Mouse (Mus musculus) heart, adult 18-20 months (tissue): ENCODE data around the gene Map3k5. TPM values are rescaled to one million over a fixed set of nuclear protein-coding genes. Genes with fewer than 3 reads are reported as not detected.
A peak's percentile ranks its signal among the peaks of the same experiment; 100 is the strongest.

Source experiments
- DNase-seq, 2 experiments: peaks; one replicate each; pipeline ENCODE4 v3.0.0; 2021 to 2022; ENCODE audit warnings: mixed read lengths in 1 of 2
- total RNA-seq, 2 experiments: library from RNA; stranded (reverse); gene quantifications; 2 replicates each; pipeline ENCODE4 v1.2.3; 2021

Map3k5 gene
- total RNA-seq, 2 experiments from 2014 or later = 34.1 to 40.7 TPM

DNA sequence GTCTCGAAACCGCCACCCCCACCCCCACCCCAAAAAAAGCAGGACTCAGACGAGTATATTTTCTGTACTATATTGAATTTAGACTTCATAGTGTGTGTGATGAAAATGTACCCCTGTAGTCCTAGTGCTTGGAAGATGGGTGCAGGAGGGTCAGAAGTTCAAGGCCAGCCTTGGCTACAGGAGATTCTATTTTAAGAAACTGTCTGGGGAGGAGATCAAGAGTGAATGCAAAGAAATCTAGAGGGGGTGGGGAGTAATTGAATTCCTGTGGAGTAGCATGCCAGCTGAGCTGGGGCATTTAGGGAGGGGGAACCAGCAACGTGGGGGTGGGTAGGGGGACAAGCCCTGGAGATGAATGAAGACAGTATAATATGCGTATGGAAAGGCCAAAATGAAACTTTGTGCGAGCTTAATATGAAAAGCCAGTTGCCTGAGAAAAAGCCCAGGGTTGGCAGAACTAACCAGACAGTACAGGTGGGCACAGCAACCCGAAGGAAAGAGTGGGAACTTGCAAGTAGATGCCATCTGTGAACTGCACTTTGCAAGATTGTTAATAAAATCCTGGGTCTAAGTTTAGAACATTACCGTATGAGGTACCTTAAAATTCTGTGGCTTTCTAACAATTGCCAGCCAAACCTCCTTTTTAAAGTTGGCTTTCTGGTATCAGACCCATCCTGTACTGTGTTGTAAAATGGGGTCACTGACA, 222.9 kb downstream of the Map3k5 start:
- no peak for DNase-seq

DNA sequence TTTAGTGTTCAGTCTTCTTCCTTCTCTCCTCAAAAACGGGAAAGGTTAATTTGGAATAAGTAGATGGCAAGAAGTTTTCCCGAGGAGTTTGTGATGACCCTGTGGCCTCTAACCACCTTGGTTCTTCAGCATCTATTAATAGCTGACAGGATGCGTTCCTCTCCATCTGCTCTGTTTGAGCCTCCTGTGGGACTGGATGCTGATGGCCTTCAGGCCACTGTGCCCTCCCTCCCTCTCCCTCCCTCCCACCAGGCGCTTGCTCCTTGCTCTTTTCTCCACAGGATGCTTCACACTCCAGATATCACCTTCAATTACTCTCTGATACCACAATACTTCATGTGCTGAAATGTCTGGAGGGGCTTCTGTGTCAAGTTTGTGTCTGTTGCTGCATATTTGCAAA, 224.5 kb downstream of the Map3k5 start:
- no peak for DNase-seq

DNA sequence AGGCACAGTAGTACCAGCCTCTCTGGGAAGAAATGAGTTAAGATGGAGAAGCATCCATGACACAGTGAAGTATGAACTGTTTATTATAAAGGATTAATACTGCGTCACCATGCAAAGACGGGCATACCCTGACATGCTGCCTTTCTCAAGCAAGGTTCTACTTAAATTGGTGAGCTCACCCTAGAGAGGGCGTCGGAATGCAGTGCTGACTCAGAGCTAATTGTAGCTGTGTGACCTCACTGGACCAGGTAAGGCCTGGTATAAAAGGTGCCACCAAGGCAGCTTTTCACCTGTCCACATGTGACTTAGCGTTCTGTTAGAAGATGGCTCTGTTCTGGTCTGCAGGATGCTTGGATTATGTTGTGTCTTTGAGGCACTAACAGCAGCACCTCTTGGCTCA, 225.0 kb downstream of the Map3k5 start:
- DNase-seq = no peak

DNA sequence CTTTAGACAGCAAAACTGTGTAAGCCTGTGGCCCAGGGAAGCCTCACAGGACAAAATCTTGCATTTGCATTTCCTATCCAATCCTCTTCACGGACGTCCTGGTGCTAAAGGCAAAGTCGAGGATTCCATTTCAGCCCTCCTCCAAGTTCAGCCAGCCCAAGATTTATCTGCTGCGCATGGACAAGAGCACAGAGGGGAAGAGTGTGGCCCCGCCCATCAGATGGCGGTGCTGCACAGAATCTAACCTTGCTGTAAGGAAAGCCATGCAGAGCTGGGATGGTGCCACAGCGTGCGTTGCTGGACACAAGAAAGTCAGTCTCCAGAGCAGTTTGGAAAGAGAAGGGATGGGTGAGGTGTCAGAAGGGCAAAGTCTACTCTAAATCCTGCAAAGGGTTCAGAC, 226.6 kb downstream of the Map3k5 start:
- no peak for DNase-seq

DNA sequence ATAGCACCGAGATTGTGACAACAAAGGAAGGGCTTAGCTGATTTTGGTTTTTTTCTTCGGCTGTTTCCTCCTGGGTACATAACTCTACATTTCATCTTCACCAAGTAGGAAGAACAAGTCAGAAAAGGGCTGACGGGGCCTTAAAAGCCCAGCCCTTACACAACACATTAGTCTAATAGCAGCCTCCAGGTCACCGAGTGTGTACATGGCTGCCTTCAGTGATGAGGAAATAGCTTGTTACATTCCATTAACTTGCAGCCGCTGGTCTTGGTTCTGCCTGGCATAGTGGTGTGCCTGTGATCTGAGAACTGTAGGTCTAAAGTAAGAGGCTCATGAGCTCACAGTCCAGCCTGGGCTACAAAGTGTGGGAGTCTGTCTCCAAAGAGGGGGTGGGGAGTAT, 230.5 kb downstream of the Map3k5 start:
- no peak for DNase-seq

DNA sequence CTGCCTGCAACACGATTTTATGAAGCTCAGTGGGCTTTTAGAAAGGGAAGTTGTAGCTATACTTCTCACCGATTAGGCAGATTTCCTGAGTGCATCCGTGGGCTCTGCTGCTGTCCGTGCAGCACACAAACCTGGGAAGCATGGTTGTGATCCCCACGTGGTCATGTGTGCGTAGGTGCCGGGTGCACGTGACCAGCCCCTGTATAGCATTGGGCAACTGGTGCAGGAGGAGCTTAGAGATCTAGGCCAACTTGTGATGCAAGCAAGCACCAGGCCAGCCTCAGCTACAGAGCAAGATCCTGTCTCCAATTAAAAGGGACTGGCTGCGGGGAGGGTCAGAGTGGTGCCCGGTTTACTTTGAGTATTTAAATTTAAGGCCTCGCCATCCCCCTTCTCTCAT, 232.5 kb downstream of the Map3k5 start:
- DNase-seq = no peak

DNA sequence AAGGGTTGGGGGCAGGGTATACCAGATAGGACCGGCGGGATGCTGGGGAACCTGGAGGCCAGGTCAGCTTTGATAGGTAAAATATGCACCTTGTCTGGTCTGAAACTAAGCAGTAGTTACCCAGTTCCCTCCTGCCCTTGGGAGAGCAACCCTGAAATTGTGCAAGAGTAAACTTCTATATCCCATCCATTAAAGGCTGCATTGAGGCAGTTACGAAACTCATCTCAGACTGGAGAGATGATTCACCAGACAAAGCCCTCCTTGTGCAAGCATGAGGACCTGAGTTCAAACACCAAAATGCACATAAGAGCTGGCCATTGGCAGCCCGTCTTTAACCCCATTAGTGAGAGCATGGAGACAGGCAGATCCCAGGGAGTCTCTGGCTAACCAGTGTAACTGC, 233.2 kb downstream of the Map3k5 start:
- DNase-seq = no peak

DNA sequence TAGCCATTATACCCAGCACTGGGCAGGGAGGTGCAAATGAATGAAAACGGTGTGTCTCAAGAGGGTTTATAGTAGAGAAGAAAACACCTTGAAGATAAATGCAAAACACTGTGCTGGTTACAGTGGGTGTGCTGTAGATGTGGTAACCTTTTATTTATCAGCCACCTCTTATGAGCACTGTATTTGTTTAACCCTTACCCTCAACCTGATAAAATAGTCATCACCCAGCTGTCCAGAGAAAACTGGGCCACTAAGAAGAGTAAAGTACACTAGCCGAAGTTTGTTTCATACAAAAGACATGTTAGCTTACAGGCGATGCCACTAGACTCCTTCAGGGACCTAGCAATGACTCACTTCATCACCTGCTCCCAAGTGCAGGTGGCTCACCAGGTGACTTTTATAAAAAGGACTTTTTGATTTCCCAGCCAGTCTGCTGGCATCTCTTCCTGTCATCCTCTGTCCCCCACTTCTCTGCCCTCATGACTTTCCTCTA, 235.0 kb downstream of the Map3k5 start:
- DNase-seq = no peak

DNA sequence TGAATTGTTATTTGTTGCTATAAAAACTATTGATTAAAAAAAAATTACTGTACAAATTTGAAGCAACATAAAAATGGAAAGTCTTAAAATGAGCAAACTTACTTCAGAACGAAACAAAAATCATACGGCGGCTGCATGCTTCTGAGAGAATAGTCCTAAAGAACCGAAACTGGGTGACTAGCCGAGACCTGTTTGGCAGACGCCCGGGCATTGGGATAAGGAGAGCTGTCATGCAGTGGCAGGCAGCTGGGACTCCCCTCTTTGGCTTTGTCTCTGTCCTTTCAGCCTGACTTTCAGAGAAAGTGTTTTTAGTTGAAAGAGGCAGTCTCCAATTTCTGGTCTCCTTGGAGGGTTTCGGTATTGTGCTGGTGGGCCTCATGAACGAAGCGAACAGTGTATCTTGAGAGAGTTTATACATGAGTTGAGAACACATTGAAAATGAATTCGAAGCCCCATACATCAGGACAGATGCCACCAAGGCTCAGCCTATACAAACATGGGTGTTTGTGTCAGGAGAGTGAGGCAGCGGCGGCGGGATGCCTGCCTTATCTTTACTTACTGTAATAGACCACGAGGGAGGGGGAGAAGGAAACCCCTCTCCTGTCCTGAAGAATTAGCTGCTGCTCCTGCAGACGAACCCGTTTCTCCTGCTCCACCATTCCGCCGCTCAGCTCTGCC, 235.8 kb downstream of the Map3k5 start:
- peak in 1 of 2 experiments; percentile 29 for DNase-seq

DNA sequence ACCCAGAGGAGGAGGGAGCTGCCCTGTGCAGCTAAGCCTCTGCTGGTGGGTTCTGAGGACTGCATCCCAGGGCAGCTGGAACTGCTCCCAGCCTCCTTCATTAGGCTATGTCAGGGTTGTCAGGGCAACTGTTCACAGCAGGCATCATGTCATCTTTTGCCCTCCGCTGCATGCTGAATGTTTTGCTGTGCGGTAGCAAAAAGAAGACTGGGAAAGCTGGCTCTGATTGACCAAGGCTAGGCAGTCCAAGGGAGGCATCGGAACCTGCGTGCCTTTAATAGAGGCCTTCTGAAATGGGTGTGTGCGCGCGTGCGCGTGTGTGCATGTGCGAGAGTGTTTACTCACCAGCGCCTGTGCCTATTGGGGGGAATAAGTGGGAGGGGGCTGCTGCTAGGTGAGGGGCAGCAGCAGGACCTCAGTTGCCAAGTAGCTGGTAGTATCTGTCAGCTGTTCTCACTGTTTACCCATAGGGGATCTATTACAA, 236.4 kb downstream of the Map3k5 start:
- peak; percentile 56 to 61 for DNase-seq

DNA sequence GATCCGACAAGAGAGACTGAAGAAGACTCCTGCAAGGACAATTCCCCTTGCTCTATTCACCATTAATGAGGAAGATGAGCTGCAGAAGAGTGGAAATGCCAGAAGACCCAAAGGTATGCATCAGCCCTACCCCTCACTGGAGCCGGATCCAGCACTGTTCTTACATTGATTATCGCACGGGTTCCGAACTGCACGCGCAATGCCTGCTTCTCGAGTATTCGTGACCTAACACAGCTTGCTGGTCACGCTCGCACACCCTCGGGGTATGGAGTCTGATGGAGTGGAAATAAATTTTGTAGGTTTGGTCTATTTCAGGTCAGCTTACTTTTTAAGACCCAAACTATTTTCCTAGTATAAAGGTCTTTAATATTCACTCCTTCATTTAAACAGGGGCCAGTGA, 236.9 kb downstream of the Map3k5 start:
- no peak for DNase-seq

DNA sequence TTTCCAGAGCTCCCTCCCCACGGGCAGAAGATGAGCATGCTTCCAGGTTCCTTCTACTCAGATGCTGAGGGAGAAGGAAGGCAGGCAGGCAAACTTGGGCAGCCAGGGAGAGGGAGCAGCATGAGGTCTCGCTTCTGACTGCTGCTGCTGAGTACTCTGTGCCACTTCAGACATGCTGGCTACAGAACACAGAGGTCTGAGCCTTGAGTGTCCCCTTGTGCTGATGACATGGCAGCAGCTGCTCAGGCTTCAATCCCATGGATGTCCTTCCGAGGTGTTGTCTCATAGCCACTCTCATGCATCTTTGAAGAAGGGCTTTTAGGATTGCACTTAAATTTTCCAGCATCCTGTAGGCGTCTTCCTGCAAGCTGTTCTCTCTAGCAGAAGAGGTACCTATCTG, 237.5 kb downstream of the Map3k5 start:
- DNase-seq = no peak

DNA sequence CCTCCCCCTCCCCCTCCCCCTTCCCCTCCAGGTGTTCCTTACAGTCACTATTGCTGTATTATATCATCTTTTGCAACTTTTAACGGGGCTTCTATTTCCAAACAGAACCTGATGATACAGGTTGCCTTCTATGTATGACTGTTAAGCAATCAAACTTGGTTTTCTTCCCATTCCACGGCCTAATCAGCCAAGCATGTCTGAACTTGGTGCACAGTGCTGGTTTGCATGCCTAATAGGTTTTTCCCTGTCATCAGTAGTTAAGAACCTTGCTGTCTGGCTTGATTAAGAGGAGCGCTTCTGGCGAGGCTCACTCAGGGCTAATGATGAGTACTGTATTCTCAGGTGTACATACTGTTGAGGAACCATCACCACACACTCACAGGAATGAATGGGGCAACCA, 239.5 kb downstream of the Map3k5 start:
- no peak for DNase-seq

DNA sequence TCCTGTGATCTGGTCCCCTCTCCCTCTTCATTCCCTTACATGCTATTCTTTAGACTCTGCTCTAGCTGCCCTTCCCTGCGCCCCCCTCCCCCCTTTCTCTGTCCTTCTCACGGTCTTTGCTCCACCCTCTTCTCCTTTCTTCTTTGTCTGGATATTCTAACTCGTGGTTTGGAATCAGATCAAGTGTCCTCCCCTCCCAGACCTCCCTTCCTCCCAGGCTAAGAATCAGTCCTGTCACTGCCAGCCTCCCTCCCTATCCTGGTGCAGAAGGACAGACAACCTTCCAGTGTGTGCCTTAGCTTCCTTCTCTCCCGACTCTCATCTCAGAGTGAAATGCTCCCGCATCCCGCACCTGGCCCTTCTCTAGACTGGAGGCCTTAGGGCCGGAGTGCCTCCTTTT, 241.8 kb downstream of the Map3k5 start:
- no peak for DNase-seq

DNA sequence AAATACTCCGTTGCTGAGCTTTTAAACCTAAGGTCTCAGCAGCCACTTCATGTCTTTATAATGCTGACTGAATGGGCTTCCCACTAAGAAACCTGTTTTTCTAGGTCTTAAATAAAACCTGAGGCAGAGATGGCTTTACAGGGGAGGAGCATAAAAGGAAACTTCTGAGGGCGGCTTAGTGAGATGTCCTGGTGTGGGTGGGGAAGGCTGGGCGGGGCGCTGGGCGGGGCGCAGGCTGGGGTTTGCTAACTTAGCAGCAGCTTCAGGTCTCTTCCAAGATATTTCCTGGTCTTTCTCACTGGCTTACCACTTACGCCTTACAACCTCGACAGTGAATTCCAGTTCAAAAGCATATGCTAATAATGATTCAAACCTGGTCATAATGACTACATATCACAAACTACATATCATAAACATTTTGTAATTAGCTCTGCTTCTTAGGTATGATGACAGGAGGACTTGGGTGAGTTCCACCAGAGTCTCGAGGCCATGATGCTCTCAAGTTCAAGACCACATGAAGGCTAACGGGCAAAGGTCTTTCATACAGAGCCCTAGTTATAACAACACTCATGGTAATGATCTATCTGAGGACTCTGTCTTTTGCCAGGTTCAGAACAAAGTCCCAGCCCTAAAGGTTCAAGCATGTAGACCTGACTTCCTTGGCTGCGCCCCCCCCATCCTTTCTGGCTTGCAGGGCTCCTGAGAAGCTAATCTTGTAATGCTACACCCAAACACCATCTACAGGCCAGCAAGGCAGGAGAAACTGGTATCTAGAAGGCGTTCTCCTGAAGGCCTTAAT, 244.7 kb downstream of the Map3k5 start:
- DNase-seq = no peak

DNA sequence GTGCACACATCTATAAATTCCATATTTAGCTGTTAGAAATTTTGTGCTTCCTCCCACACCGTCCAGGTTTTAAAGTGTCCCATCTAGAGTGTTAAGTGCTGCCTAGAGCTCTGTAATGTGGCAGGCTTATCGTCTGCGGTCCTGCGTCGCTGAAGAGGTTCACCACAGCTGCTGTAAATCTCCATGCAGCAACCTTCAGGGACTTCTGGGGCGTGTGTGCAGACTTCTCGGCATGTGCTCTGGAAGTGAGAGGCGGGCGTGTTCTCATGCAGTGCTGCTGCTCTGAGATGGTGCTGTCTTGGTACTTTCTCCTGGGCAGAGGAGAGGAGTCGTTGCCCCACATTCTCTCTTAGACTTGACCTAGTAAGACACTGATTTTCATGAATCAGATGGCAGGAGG, 246.9 kb downstream of the Map3k5 start:
- DNase-seq = no peak

DNA sequence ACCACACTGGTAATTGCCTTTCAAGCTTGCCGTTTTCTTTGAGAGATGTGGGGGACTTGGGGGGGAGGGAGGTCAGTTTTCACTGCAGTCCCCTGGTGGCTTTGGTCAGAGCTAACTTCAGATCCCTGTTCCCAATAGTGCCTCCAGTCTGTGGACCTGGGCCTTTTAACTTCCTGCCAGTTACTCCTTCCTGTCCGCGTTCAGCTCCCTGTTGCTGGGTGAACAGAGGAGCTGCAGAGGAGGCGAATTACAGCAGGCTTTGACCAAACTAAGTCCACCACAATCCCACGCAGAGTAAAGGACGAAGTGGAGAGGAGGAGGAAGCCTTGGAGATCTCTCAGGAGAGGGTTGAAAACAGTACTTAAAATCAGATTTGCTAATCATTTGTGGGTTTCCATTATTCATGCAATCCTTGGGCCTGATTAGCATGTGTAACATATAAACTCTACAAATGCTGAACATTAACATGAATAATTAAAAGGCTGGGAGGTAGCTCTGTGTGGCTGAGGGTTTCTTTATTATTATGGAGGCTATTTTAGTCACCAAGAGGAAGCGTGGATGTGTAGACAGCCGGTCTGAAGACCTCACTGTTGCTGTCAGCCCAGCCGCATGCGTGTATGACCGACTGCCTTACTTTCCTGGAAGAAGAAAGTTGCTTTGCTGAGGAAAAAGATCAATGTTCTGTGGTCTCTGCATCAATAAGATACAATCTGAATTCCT, 247.6 kb downstream of the Map3k5 start:
- DNase-seq = no peak

DNA sequence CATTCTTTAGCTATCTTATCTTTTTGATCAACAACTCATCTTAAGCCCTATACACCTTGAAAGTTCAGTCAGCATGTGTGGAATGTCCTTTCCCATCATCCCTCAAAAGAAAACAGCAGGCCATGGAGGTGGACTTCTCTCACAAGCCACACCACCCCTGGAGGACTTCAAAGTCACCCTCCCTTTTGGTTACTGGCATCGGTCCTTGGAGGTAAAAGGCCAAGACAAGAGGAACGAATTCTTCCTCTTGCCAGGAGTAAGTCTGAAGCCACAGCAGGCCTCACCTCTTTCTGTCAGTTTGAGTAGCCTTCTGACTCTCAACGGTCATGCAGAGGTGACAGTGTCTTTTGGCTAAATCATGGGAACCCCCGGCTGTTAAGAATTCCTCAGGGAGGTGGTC, 250.1 kb downstream of the Map3k5 start:
- DNase-seq = peak; percentile 36 to 37

DNA sequence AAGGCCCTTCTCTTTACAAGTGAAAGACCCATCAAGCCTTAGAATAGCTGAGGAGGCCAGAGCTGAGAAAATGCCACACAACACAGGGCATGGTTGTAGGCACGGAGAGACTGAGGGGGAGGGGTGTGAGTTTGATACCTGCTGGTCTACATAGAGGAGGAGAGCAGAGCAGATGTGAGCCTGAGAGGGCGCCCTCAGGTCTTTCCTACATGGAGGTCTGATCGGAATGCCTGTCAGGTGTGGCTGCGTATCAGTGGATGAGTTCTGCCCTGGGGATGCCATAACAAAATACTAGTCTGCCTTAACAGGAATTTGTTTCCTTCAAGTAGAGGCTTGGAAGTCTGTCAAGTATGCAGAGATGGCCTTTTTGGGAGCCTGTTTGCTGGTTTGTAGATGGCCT, 251.0 kb downstream of the Map3k5 start:
- peak; percentile 18 to 44 for DNase-seq

DNA sequence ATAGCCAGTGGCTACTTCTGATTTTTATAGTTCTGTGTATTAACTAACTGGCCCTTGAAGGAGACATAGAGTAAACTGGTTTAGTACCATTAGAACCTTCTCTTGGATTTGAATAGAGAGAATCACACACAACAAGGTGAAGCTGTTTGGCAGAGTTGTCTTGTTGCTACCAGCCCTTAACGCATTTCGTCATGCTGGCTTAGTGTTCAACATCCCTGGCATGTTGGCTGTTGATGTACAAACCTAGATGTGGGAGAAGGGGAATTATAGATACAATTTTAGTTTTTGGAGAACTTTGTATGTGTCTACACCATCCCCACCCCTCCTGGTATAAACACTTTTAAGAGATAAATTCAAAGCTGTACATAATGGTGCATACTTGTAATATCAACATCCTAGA, 251.5 kb downstream of the Map3k5 start:
- DNase-seq = no peak

DNA sequence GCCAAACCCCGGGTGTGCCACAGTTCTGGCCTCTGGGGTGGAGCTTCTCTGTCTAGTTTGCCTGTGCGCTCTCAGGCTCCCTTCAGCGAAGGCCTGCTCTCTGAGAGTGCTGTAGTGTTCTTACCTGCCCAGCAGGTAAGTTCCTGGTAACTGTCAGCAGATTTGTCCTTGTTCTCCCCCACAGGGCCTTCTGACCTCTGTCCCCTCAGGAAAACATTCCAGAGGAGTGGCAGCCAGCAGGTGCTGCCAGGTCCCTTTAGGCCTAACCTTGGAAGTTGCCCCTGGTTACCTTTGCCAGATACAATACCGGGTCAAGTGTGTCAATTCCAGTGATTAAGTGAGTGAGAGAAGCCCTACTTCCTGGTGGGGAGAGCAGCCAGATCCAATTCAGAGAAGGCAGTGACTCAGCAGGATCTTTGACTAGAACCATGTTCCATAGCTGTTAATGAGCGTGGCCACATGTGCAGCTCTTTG, 252.6 kb downstream of the Map3k5 start:
- DNase-seq = no peak

DNA sequence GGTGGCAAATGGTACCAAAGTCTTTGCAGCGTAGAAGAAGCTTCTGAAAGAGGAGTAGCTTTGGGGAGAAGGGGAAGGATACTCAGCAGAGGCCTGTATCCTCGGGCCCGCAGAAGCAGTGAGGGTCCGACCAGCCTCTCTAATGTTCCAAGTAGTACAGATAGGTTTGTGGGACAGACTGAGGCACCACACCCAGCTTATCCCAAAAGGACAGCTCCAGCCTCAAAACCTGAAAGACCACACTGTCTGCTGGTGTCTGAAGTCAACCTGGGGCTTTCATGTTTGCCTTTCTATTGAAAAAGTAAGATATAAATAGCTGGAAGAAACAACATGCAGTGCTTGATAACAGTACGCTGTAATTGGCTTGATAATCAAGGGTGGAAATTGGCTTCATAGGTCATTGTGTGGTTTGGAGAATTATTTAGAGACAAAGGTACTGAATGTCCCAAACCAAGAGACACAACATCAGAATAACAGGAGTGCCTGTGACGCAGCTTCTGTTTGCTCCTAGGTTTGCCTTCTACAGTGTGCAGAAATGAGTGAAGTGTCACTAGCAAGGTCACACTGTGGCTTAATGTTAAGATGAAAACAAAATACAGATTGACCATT, 256.0 kb downstream of the Map3k5 start:
- DNase-seq = peak; percentile 29 to 32
